Mouse (Mus musculus) stomach, embryonic 15.5 days (tissue): ENCODE measurements around the gene Fam221a. TPM values are rescaled to one million over a fixed set of nuclear protein-coding genes. Genes with fewer than 3 reads are reported as not detected.

ENCODE experiments used
- ATAC-seq: fragments of 200-750 bp; cut with Nextera tagmentation; 2 replicates; pipeline ENCODE4 v1.8.0; 2017; ENCODE audit warnings: low read depth, moderate number of reproducible peaks, moderate TSS enrichment; ENCODE audit not compliant: insufficient read depth, low FRiP score
- H3K27ac ChIP-seq: fragments of 300-500 bp; sonication (generic); 2 replicates; pipeline ENCODE4 v1.5.1; 2015; ENCODE audit warnings: mild to moderate bottlenecking, inconsistent platforms
- H3K27me3 ChIP-seq: fragments of 300-500 bp; sonication (generic); replicated peaks from 2 replicates; pipeline ENCODE4 v1.6.1; 2015; ENCODE audit warnings: inconsistent platforms
- H3K36me3 ChIP-seq: fragments of 300-500 bp; sonication (generic); 2 replicates; pipeline ENCODE4 v1.6.1; 2015; ENCODE audit warnings: inconsistent platforms
- H3K4me1 ChIP-seq: fragments of 300-500 bp; sonication (generic); 2 replicates; pipeline ENCODE4 v1.6.1; 2015; ENCODE audit warnings: inconsistent platforms
- H3K4me2 ChIP-seq: fragments of 300-500 bp; sonication (generic); 2 replicates; pipeline ENCODE4 v1.6.1; 2015; ENCODE audit warnings: mild to moderate bottlenecking, inconsistent platforms
- H3K4me3 ChIP-seq: fragments of 300-500 bp; sonication (generic); replicated peaks from 2 replicates; pipeline ENCODE4 v1.5.1; 2015; ENCODE audit warnings: inconsistent platforms
- H3K9ac ChIP-seq: fragments of 300-500 bp; sonication (generic); 2 replicates; pipeline ENCODE4 v1.6.1; 2015; ENCODE audit warnings: inconsistent platforms
- H3K9me3 ChIP-seq: fragments of 300-500 bp; sonication (generic); 2 replicates; pipeline ENCODE4 v1.6.1; 2016; ENCODE audit warnings: inconsistent platforms
- WGBS: fragments of 180-500 bp; shearing (Covaris S2); methylation state at CpG from one replicate; pipeline ENCODE4 v1.1.7; 2015; 5-methylcytosine and 5-hydroxymethylcytosine counted together
- polyA plus RNA-seq: library from polyadenylated mRNA; unstranded; fragments of >200 nt; fragmentation: Nextera tagmentation; extraction: Ambion mirVana; gene quantifications from 2 replicates; pipeline ENCODE4 v1.2.1, GENCODE M21; 2015

Gene Fam221a
- 7.8 TPM in 2 replicates for polyA plus RNA-seq

DNA sequence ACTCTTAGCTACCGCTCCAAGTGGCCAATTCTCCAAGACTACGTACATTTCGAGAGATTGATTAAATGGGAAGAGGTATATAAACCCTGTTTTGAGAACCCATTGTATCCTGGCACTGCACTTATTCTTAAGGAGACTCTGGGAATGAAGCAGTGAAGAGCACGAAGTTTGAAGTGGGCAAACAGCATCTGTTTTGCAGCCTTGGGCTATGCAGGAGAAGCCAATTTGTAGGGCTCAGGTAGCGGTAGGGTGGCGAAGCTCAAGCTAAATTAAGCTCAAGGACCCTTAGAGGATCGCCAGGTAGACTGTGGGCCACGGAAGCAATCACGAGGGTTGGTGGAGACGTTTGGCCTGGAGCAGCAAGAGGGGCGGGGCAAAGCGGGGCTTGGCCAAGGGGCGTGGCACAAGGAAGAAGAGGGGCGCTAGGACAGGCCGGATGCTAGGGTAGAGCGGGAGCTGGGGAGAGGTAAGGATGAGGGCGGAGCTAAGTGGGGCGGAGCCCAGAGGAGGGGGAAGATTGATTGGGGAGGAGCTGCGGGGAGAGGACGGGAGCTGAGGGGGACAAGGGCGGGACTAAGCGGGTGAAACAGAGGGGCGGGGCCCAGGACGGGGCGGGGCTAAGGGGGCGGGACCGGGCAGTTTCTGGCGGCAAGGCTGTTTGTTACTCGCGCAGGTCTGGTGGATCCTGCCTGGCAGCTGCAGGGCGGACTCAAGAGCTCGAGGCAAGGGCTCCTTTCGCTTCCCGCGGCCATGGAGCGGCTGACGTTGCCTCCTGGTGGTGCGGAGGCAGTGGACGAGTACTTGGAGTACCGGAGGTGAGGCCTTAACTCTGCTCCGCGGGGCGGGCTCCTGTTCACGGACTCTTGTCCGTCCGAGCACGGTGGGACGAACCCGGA is at the start of gene Fam221a:
TSS of gene Fam221a (plus strand) at position 581 of the 896 bp plus-strand sequence.
- H3K4me1 ChIP-seq: peaks cover 5% of the 10 kb centered on the region; the same call in 1 of the 2 replicates
- peak within 1 kb of the TSS; percentile 89 for H3K27ac ChIP-seq
- no peaks in the 10 kb centered on the region for H3K9me3 ChIP-seq
- peak within 1 kb of the TSS; percentile 89 for H3K4me2 ChIP-seq
- peak within 1 kb of the TSS; percentile 68 for H3K9ac ChIP-seq
- 3% methylated on average over 49 of the region's 49 CpGs for WGBS
- peak within 1 kb of the TSS; percentile 61 for H3K4me3 ChIP-seq
- peak; percentile 96 for ATAC-seq
- H3K27me3 ChIP-seq: no peaks in the 10 kb centered on the region
- no peaks in the 10 kb centered on the region for H3K36me3 ChIP-seq

- Histone ChIP-seq H3K4me1 (0 out of 2 replicates have a peak, but pooled peaks cover 5% of the 10 kb centered on the region), H3K9ac (peak within 1 kb of the TSS; percentile 73), H3K36me3 (no peaks in the 10 kb centered on the region), H3K4me2 (peak within 1 kb of the TSS; percentile 66), H3K27me3 (no peaks in the 10 kb centered on the region), H3K4me3 (peak within 1 kb of the TSS; percentile 82), H3K9me3 (no peaks in the 10 kb centered on the region), H3K27ac (peak within 1 kb of the TSS; percentile 90)
- under 1% methylated on average over 47 of the region's 47 CpGs for WGBS
- ATAC-seq: peak; percentile 99
Measured at GRCm38 (mm10) chr6:49318966-49319594, 48.5 kb upstream of the Fam221a start, which contains the start of gene Ccdc126. Ccdc126 (plus strand) TSS chr6:49319274.

GRCm38 (mm10) chr6:49319595-49320315 is 47.8 kb upstream of the Fam221a start:
- H3K4me3 ChIP-seq: peak overlapping the region; percentile 82
- 8% methylated on average over 13 of the region's 13 CpGs for WGBS
- no peak for ATAC-seq

DNA sequence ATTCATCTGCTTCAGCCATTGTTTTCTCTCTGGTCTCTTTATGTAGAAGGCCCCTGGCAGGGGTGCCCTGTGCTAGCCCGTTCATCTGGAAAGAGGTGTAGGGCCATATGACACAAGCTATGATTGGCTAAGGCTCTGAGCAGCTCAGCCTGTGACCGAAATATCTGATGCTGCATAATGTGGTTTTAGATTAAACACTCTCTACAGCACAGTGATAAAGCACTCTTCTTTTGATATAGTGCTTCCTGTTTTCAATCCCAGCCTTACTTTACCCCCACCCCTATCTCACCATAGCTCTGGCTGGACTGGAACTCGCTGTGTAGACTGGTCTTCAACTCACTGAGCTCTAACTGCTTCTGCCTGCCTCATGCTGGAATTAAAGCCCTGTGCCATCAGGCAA is 46.2 kb upstream of the Fam221a start:
- WGBS: 65% methylated on average over 3 of the region's 3 CpGs
- Histone ChIP-seq H3K9ac (no peak overlapping the region), H3K9me3 (no peaks in the 10 kb centered on the region), H3K4me3 (no peak overlapping the region), H3K4me2 (no peak overlapping the region), H3K27me3 (no peaks in the 10 kb centered on the region), H3K27ac (no peak overlapping the region), H3K4me1 (0 out of 2 replicates have a peak, but pooled peaks cover 8% of the 10 kb centered on the region), H3K36me3 (no peaks in the 10 kb centered on the region)
- no peak for ATAC-seq

More at GRCm38 (mm10) chr6:49319595-49320315, 47.8 kb upstream of the Fam221a start:
- Histone ChIP-seq H3K4me2 (peak overlapping the region; percentile 66), H3K27me3 (no peaks in the 10 kb centered on the region), H3K27ac (peak overlapping the region; percentile 90), H3K4me1 (0 out of 2 replicates have a peak, but pooled peaks cover 8% of the 10 kb centered on the region), H3K9me3 (no peaks in the 10 kb centered on the region), H3K9ac (peak overlapping the region; percentile 73), H3K36me3 (no peaks in the 10 kb centered on the region)

DNA sequence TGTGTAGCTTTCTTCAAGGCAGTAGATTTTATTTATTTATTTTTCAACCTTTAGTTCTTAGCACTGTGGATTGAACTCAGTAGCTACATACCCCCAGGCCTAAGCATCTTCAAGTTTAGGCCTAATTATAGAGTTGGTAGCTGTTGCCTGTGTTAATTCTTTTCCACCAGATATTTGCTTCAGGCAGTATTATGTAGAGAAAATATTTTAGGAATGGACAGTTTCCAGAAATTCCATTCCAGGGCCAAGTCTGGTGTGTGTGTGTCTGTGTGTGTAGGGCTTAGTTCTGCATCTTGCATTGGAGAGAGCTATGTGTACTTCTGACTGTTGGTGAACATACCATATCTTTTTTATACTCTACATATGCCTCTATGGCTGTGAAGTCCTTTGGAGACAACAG is 45.5 kb upstream of the Fam221a start:
- Histone ChIP-seq H3K4me2 (no peak overlapping the region), H3K27me3 (no peaks in the 10 kb centered on the region), H3K36me3 (no peaks in the 10 kb centered on the region), H3K4me1 (0 out of 2 replicates have a peak, but pooled peaks cover 8% of the 10 kb centered on the region), H3K4me3 (no peak overlapping the region), H3K9me3 (no peaks in the 10 kb centered on the region), H3K27ac (0 out of 2 replicates have a peak overlapping the region, but pooled peaks have one; percentile 54), H3K9ac (no peak overlapping the region)
- ATAC-seq: no peak

GRCm38 (mm10) chr6:49322986-49323385 is 44.6 kb upstream of the Fam221a start:
- Histone ChIP-seq H3K27me3 (no peaks in the 10 kb centered on the region), H3K4me3 (no peak overlapping the region), H3K27ac (peak overlapping the region; percentile 37; the same call in 1 of the 2 replicates), H3K9me3 (no peaks in the 10 kb centered on the region), H3K9ac (no peak overlapping the region), H3K4me1 (0 out of 2 replicates have a peak, but pooled peaks cover 8% of the 10 kb centered on the region), H3K36me3 (no peaks in the 10 kb centered on the region), H3K4me2 (no peak overlapping the region)
- 26% methylated on average over 2 of the region's 2 CpGs for WGBS
- ATAC-seq: no peak

GRCm38 (mm10) chr6:49324528-49324927 is 43.0 kb upstream of the Fam221a start:
- H3K9me3 ChIP-seq: no peaks in the 10 kb centered on the region
- no peaks in the 10 kb centered on the region for H3K36me3 ChIP-seq
- no peaks in the 10 kb centered on the region for H3K27me3 ChIP-seq
- H3K27ac ChIP-seq: no peak overlapping the region
- 77% methylated on average over 2 of the region's 2 CpGs for WGBS
- ATAC-seq: no peak
- 0 out of 2 replicates have a peak, but pooled peaks cover 8% of the 10 kb centered on the region for H3K4me1 ChIP-seq
- no peak overlapping the region for H3K4me2 ChIP-seq
- H3K4me3 ChIP-seq: no peak overlapping the region
- no peak overlapping the region for H3K9ac ChIP-seq

- no peak overlapping the region for H3K4me2 ChIP-seq
- H3K27me3 ChIP-seq: no peaks in the 10 kb centered on the region
- H3K27ac ChIP-seq: no peak overlapping the region
- 85% methylated on average over 1 of the region's 1 CpGs for WGBS
- no peaks in the 10 kb centered on the region for H3K36me3 ChIP-seq
- H3K9ac ChIP-seq: no peak overlapping the region
- no peaks in the 10 kb centered on the region for H3K9me3 ChIP-seq
- 0 out of 2 replicates have a peak, but pooled peaks cover 3% of the 10 kb centered on the region for H3K4me1 ChIP-seq
- ATAC-seq: no peak
- H3K4me3 ChIP-seq: no peak overlapping the region
Measured at GRCm38 (mm10) chr6:49325294-49325693, 42.2 kb upstream of the Fam221a start.

GRCm38 (mm10) chr6:49326846-49327245 is 40.7 kb upstream of the Fam221a start:
- no peaks in the 10 kb centered on the region for H3K27me3 ChIP-seq
- 0 out of 2 replicates have a peak, but pooled peaks cover 3% of the 10 kb centered on the region for H3K4me1 ChIP-seq
- H3K9me3 ChIP-seq: no peaks in the 10 kb centered on the region
- no peak overlapping the region for H3K27ac ChIP-seq
- no peak overlapping the region for H3K4me3 ChIP-seq
- WGBS: 73% methylated on average over 3 of the region's 3 CpGs
- H3K9ac ChIP-seq: no peak overlapping the region
- no peak overlapping the region for H3K4me2 ChIP-seq
- no peak for ATAC-seq
- H3K36me3 ChIP-seq: no peaks in the 10 kb centered on the region

GRCm38 (mm10) chr6:49331369-49332059 is 36.0 kb upstream of the Fam221a start:
- ATAC-seq: no peak
- 55% methylated on average over 5 of the region's 5 CpGs for WGBS
- H3K4me3 ChIP-seq: no peak overlapping the region

GRCm38 (mm10) chr6:49332060-49332370 is 35.5 kb upstream of the Fam221a start:
- no peaks in the 10 kb centered on the region for H3K36me3 ChIP-seq
- H3K27ac ChIP-seq: no peak overlapping the region
- no peak overlapping the region for H3K4me3 ChIP-seq
- H3K9me3 ChIP-seq: no peaks in the 10 kb centered on the region
- ATAC-seq: peak; percentile 39; the same call in 1 of the 2 replicates
- 58% methylated on average over 13 of the region's 13 CpGs for WGBS
- 0 out of 2 replicates have a peak overlapping the region, but pooled peaks have one; percentile 5 for H3K4me2 ChIP-seq
- H3K9ac ChIP-seq: no peak overlapping the region
- H3K27me3 ChIP-seq: no peaks in the 10 kb centered on the region
- H3K4me1 ChIP-seq: no peaks in the 10 kb centered on the region

More at GRCm38 (mm10) chr6:49331369-49332059, 36.0 kb upstream of the Fam221a start:
- Histone ChIP-seq H3K27me3 (no peaks in the 10 kb centered on the region), H3K36me3 (no peaks in the 10 kb centered on the region), H3K4me2 (0 out of 2 replicates have a peak overlapping the region, but pooled peaks have one; percentile 5), H3K9me3 (no peaks in the 10 kb centered on the region), H3K9ac (no peak overlapping the region), H3K4me1 (no peaks in the 10 kb centered on the region), H3K27ac (no peak overlapping the region)
